Mouse (Mus musculus) retina, adult 2 months (tissue): Measurements from ENCODE around the gene Ankrd2.
A peak's percentile ranks its signal among the peaks of the same experiment; 100 is the strongest.

Experiments used
- DNase-seq: peaks from one replicate; pipeline ENCODE4 v3.0.0-alpha.2; 2012; ENCODE audit warnings: low read depth, low spot score

Ankrd2 gene

DNA sequence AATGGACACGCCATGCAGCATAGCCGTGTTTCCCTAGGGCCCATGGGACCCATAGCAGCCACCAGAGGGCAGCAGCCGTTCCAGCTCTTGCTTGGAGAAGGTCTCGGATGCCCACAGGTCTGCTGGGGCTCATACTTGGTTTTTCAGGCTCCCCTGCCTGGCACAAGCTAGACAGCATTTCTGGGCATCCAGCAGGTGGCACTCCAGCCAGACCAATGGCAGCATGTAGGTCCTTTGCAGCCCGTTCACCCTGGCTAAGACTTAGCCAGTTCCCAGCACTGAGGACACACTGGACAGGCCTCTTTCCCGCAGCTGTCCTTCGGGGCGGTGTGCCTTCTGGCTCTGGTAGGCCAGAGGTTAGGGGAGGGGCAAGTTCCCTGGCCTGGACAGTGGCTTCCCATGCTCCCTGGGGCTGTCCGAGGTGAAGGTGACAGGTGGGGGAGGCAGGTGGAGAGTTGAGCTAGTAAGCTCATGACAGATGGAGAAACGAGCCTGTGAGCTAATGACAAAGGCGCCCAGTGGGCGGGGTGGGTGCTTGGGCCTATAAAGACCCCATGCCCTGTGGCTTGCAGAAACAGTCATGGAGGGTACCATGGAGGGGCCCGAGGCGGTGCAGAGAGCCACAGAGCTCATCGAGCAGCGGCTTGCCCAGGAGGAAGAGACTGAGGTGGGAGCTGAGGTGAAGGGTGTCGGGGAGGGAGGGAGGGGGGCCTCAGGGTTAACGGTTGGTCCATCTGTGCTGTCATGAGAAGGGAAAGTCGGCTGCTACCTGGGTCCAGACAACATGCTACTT is at the start of gene Ankrd2:
Gene Ankrd2, plus strand, starts transcription at position 545 of the 793 bp plus-strand sequence.
- DNase-seq = peak; percentile 45

DNA sequence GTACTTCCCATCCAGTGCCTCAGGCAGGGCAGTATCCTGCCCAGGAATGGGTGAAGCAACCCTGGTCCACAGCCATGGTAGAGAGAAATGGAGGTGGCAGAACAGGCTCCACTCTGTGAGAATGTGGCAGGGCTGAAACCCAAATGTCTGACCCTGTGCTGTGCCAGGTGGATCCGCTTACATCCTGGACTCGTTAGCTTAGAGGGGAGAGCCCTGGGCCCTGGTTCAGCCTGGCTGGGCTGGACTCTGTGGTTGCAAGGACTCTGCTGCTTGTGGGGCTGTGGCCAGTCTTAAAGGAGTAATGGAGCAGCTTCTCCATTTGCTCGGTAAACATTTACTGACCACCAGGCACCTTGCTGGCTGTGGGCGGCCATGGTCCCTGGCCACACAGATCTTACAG is 48.6 kb upstream of the Ankrd2 start:
- DNase-seq = no peak

- DNase-seq = no peak
These were observed 46.0 kb upstream of the Ankrd2 start for GRCm38 (mm10) chr19:41989810-41990209.

DNA sequence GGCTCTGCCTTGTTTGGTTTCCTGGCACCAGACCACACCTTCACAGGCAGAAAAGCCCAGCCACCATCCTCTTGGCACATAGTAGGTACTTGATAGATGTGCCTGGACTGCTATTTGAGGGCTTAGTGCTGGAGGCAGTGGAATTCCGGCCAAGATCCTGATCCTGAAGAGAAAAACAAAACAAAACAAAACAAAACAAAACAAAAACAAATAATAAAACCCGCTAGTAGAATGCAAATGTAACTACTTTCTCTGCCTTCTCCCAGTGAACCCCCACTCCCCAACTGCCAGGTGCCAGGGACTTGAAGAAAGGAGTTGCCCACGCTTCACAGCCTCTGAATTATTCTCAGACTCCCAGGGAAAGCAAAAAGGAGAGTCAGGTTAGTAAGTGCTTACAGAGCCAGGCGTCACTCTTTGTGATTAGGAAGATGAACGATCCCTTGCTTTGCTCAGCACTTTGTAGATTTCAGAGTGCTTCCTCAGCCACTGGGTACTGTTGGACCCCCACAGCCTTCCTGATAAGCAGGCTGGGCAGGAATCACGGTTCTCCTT is 43.8 kb upstream of the Ankrd2 start:
- DNase-seq = no peak

DNA sequence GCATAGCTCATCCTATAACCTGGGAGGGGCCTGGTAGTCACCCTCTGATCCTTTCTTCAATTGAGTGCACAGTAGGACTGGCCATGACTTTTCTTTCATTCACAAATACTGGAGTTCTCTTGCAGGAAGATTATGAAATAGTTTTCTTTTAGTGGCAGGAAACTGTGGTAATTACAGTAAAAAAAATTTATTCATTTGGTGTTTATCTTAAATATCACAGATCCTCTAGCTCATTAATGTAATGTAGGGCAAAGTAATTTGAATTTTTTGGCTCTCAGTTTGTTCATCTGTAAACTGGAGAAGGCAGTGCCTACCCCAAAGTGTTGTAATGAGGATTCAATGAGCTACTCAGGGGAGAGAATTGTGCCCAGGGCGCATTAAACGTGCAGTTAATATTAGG is 42.8 kb upstream of the Ankrd2 start:
- no peak for DNase-seq

DNA sequence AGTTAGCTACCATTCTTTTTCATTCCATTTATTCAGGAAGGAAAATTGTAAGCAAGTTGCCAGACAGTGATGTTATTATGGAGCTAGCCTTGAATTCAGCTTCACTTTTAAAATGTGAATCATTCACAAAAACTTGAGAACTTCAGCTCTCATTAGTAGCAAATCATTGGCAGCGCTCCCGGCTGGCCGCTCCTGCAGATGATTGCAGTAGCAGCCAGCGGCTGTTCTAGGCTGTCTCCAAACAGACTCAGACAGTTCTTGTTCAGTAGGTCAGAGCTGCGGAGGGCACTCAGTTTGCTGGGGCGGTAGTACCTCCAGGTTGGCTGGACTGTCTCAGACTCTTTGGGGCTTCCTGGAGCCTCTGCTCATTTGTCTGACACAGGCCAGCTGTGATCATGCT is 42.3 kb upstream of the Ankrd2 start:
- DNase-seq = no peak

DNA sequence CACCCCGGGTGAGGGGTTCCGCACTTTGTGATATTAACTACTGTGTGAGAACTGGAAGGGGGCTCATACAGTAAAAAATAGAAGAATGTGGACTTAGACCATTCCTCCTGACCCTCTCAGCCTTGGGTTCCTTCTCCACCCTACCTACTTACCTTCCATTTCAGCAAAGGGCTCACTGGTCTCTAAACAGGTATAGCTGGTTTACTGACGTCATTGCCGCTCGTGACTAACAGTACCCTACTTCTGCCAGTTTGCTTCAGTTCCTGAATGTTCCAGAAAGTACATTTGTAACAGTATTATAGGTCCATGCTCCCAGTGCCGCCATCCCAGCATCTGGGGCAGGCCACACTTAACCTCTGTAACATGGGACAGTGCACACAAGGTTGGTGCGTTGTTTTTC is 41.8 kb upstream of the Ankrd2 start:
- no peak for DNase-seq

DNA sequence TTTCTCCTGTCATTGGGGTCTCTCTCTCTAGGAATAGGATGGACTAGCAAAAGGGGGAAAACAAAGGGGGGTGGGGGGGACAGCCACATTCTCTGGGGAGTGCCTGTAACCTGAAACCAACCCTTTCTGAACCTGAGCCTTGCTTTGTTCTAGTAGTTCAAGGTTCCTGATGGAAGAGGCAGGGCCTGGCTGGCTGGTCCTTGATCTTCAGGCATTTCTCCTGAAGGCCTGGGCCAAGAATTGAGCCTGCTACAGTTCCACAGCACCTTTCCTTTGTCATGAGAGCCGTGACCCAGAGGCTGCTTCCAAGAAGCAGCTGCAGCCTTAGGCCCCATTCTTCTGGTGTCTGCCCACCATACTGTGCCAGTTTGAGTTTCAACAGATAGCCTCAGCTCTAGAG is 40.3 kb upstream of the Ankrd2 start:
- no peak for DNase-seq

DNA sequence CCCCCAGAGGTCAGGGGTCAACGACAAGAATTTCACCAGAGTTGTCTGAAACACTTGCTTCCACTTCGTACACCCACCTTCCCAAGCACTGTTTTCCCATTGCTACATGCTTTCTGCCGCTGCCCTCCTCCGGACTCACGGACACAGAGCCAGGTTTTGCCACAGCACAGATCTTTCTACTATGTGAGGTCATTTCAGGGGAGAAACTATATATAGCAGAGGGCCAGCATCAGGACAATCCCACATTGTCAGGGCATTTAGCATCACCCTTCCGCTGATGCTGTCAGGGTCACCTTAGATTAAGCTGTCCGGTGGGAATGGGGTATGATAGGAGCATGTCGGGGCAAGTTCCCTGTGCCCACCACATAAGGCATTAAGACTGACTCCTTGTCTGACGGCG is 38.7 kb upstream of the Ankrd2 start:
- no peak for DNase-seq

- DNase-seq = no peak
These were observed 36.8 kb upstream of the Ankrd2 start for GRCm38 (mm10) chr19:41998770-41999548.

GRCm38 (mm10) chr19:41999688-42000283 is 36.0 kb upstream of the Ankrd2 start:
- DNase-seq = no peak

DNA sequence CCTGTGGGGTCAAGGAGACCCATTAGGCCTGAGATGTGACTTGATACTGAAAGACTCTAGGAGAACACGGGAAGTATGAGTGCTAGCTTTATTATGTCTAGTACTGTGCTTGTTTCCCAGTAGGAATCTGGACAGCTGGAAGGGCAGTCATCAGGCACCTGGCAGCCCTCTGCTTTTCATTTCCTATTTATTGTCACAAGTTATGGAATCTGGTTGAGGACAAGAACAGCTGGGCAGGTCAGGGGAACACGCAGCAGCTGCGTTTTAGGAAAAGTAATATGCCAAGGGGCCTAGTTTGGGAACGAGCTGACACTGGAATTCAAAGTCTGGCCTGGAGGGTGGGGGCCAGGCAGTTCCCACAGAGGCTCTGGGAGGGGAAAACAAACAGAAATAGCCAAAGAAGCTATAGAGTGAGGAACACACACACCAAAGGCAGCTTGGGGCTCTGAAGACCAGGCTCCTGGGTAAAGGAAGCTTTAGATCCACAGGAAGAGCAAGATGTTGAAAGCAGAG is 35.3 kb upstream of the Ankrd2 start:
- DNase-seq = no peak

GRCm38 (mm10) chr19:42001253-42001980 is 34.4 kb upstream of the Ankrd2 start:
- DNase-seq = no peak

DNA sequence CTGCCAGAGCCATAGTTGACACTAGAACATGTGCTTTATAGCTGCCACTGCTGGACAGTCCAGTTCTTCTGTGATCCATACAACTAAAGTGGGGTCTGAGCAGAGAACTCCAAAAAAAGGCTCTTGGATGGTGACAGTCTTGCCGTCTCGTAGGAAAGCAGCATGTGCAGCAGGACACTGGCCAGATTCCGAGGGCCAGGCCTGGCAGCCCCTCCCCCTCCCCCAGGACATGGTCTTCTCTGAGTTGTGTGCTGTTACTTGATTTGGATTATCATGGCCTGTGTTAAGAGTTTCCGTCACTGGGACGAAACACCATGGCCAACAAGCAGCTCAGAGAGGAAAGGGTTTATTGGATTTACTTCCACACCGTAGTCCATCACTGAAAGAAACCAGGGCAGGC is 31.5 kb upstream of the Ankrd2 start:
- no peak for DNase-seq

- no peak for DNase-seq
These were observed 30.2 kb upstream of the Ankrd2 start for GRCm38 (mm10) chr19:42005616-42006015.

DNA sequence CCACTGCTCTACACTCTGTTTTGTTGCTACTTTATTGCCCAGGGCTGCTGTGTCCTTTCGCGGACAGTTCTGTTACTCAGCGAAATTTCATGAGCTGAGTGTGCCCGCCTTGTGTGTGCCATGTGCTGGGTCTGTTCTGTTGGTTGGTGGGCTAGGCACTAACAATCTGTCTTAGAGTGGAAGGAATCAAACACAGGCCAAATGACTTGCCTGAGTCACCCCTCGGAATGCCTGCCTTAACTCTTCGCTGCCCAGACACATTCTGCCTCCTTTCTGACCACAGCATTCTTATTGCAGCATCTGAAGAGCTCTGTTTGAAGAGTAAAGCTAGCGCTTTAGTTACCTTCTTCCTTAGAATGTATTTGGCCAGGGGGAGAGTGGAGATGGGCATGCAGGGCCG is 29.2 kb upstream of the Ankrd2 start:
- no peak for DNase-seq

DNA sequence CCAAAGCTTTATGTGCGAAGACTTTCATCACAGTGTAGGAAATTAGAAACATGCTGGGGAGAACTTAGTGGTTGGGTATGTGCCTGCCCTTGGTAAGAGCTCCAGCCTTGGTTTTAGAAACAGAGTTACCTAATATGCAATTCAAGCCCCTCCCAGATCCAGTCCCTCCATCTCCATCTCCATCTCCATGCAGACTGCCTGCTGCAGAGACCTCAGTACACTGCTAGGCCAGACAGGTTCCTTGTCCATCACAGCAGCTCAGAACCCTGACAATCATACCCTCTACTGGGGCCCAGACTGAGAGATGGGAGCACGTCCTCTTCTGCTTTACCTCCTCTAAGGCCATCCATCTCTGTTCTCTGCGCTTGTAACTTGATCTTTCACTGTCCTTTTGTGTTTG is 27.2 kb upstream of the Ankrd2 start:
- no peak for DNase-seq

- DNase-seq = no peak
These were observed 26.7 kb upstream of the Ankrd2 start for GRCm38 (mm10) chr19:42009067-42009466.

GRCm38 (mm10) chr19:42010436-42010835 is 25.4 kb upstream of the Ankrd2 start:
- no peak for DNase-seq

DNA sequence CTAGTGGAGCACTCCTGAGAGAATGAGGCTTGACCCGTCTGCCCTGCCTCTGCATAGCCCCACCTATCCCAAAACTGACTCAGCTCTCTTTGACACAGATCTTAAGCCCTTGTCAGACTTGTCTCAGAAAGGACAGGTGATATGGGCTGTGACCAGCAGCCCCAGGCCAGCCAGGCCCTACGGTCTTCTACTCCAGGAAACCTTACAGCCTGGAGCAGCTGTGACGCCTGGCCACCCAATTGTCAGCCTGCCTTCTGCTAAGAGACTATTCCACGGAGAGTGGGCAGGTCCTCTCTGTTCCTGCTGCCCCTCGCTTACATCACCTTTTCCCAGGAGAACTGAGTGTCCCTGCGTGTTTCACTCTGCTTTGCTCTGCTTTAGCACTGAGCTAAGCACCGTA is 24.7 kb upstream of the Ankrd2 start:
- DNase-seq = peak; percentile 48

DNA sequence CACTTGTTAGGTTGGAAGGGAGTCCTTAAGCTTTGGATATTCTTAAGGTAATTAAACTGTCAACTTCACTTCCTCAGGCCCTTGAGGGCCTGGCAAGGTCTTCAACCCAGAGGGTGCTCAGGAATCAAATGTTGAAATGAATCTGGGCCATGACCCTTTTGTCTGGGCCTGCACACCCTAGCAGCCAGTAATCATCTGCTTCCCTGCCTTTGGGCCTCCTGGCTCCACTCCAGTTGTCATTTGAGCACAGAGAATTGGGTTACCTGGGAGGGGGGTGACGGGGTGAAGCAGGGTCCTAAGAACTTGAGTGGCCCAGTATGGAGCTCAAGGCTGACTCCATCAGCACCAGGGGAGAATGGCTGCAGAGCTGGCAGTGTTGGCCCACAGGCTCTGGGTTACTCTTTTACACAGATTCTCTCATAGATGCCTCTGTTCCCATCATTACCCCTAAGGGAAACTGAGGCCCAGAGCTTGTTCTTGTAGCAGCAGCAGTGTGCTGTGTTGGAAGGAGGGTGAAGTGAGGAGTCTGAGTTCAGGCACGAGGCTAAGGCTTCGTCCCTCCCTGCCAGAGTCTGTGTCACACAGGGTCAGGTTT is 21.5 kb upstream of the Ankrd2 start:
- no peak for DNase-seq
